Mouse (Mus musculus): ENCODE measurements around the gene Spic.

Spic gene

GRCm38 (mm10) chr10:88684925-88685324 lies at the start of gene Spic:
Gene Spic, minus strand, starts transcription at chr10:88685015.
- in situ Hi-C loops (cut with MboI; ENCODE audit: unreplicated experiment in 2 of 2): no loop called here

GRCm38 (mm10) chr10:88732309-88732622 lies 47.5 kb upstream of the Spic start:
- in situ Hi-C loops (cut with MboI; ENCODE audit: unreplicated experiment in 2 of 2): loop anchor here in 1 of 2 experiments (10.0 kb wide), 1 partner anchor 307 kb away; no protein-coding TSS in a partner anchor

GRCm38 (mm10) chr10:88731496-88732308 lies 46.9 kb upstream of the Spic start:
- in situ Hi-C loops (cut with MboI; ENCODE audit: unreplicated experiment in 2 of 2): loop anchor here in 1 of 2 experiments (10.0 kb wide), 1 partner anchor 307 kb away; no protein-coding TSS in a partner anchor

DNA sequence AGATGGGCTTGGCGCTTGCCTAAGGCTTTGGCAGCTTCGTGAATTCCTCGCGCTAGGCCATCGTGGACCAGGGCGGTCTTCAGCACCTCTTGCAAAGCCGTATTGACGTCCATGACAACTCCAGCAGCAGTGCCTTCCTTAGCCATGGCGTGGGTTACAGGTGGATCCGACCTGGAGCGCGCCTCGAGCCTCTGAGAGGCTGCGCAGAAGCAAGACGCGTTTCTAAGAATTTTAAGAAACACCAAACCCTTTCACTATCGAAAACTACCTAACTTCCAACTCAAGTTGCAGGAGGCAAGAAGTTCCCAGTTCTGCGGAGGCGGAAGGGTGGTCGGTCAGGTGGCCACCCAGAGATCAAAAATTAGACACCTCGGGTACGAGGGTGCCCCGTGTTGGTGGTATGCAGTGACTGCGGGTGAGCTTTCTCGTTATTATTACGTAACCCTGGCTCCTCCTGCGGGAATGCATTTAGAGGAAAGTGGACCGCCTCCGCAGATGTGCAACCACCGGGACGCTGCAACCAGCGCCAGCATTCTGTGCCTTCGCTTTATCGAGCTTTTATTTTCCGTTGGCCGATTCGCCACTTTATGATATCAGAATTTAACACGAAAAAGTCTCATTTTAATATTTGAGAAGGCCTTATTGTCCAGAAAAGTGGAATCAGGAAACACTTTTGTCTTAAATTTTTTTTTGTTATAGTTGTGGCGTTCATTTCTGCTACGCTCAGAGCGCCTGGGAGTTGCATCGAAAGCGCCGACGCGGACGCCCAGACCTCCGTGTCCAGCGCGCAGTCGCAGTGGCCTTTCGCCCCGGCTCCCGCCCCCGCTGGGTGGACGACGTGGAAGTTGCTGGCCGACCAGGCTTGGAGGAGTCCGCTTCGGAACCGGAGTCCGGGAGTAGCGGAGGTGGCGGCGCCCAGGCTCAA lies 46.0 kb upstream of the Spic start, which contains the start of gene Arl1:
Gene Arl1, plus strand, starts transcription at position 288 of the 925 bp plus-strand sequence.
- in situ Hi-C loops (cut with MboI; ENCODE audit: unreplicated experiment in 2 of 2): loop anchor here in 1 of 2 experiments (10.0 kb wide), 1 partner anchor 306 kb away; no protein-coding TSS in a partner anchor

DNA sequence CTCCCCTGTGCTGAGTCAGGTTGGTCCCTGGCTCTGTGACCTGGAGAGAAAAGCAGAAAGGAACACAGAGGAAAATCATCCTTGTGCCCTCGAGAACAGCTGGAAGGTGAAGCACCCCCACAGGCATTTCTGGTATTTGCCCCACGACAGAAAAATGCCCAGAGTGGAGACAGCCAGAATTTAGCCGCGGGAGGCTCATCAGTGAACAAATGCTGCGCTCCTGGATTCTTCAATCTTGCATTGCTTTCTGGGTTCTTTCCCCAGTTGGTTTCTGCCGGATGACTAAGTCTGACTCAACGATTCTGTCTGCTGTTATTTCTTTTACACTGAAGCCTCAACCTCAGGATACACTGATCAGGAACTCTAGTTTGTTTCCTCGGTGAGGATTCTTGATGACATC lies 43.4 kb upstream of the Spic start:
- in situ Hi-C loops (cut with MboI; ENCODE audit: unreplicated experiment in 2 of 2): loop anchor here (5.0 kb wide), 4 partner anchors 176 to 351 kb away; partner anchors contain the start of genes Dram1 (in 1 of the 2) and Gnptab (in 1 of the 2)

DNA sequence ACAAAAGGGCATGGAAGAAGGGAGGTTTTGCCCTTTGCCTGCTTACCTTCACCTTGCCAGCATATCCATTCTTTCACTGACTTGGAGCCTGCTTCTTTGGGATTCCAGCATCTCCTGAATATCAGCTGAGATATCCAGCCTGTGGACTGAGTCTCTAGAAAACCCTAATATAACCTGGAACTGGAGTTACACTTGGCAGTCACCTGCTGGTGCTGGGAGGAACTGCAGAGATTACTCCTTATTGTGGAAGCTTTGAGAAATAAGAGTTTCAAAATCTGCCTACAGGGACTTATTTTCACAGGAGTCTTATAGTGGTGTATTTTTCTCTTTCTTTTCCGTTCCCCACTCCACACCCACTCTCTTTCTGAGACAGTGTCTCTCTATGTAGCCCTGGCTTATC lies 42.3 kb upstream of the Spic start:
- in situ Hi-C loops (cut with MboI; ENCODE audit: unreplicated experiment in 2 of 2): loop anchor here (5.0 kb wide), 4 partner anchors 175 to 350 kb away; partner anchors contain the start of genes Dram1 (in 1 of the 2) and Gnptab (in 1 of the 2)

DNA sequence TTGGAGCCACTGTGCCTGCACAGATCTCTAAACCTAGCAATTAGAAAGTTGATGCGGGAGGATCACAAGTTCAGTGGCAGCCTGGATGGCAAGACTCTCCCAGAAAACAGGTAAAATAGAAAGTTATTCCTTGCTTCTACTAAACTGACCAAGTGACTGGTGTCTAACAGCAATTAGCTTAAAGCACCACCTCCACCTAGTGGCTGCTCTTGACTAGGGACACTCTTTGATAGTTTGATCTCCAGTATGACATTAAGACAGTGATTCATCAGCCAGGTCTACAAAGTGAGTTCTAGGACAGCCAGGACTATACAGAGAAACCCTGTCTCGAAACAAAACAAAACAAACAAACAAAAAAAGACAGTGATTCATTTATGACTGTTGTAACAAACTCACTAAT lies 40.5 kb upstream of the Spic start:
- in situ Hi-C loops (cut with MboI; ENCODE audit: unreplicated experiment in 2 of 2): loop anchor here (5.0 kb wide), 4 partner anchors 173 to 348 kb away; partner anchors contain the start of genes Dram1 (in 1 of the 2) and Gnptab (in 1 of the 2)

- in situ Hi-C loops (cut with MboI; ENCODE audit: unreplicated experiment in 2 of 2): loop anchor here in 1 of 2 experiments (5.0 kb wide), 1 partner anchor 167 kb away; no protein-coding TSS in a partner anchor
Measured at GRCm38 (mm10) chr10:88719618-88720017, 34.8 kb upstream of the Spic start.

DNA sequence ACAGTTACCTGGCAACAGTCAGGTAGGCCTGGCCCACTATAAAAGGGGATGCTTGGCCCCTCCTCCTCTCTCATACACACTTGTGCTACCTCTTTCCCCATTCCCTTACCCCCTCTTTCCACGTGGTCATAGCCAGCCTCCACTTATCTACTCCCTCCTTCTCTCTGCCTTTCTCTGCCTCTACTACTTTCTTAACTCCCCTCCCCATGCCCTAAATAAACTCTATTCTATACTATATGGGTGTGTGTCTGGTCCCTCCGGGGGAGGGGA lies 32.9 kb upstream of the Spic start:
- in situ Hi-C loops (cut with MboI; ENCODE audit: unreplicated experiment in 2 of 2): no loop called here

- in situ Hi-C loops (cut with MboI; ENCODE audit: unreplicated experiment in 2 of 2): no loop called here
Measured at GRCm38 (mm10) chr10:88716986-88717755, 32.4 kb upstream of the Spic start.

- in situ Hi-C loops (cut with MboI; ENCODE audit: unreplicated experiment in 2 of 2): no loop called here
Measured at GRCm38 (mm10) chr10:88715621-88716020, 30.8 kb upstream of the Spic start.

DNA sequence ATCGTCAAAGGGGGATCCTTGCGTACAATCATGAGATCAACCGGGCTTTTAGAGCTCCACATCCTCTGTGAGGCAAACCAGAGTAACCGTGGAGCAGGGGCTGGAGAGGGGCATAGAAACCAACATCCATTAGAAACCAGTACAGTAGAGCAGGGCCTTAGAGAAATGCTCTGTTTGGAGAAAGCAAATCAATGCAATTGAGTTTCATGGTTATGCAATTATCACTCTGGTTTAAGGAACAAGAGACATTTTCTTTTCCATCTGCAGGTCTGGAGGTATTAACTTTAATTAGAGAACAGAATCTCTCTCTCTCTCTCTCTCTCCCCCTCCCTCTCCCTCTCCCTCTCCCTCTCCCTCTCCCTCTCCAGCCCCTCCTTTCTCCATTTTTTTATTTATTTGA lies 29.9 kb upstream of the Spic start:
- in situ Hi-C loops (cut with MboI; ENCODE audit: unreplicated experiment in 2 of 2): no loop called here

DNA sequence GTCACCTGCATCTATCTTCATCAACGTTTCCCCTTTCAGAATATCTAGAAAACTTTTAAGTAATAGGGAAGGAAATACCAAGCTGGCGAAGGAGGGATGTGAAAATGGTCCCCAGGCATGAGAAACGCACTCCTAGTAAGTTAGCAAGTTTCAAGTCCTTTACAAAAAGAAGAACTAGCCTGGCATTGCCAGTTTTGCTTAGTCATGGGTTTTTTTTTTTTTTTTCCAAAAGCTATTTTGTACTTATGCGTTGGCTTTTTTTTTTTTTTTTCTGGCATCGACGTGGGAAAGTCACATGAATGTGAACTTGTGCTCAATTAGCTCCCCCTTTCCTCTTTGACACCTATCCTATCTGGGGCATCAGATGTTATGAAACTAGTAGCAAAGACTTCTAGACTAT lies 27.5 kb upstream of the Spic start:
- in situ Hi-C loops (cut with MboI; ENCODE audit: unreplicated experiment in 2 of 2): no loop called here

DNA sequence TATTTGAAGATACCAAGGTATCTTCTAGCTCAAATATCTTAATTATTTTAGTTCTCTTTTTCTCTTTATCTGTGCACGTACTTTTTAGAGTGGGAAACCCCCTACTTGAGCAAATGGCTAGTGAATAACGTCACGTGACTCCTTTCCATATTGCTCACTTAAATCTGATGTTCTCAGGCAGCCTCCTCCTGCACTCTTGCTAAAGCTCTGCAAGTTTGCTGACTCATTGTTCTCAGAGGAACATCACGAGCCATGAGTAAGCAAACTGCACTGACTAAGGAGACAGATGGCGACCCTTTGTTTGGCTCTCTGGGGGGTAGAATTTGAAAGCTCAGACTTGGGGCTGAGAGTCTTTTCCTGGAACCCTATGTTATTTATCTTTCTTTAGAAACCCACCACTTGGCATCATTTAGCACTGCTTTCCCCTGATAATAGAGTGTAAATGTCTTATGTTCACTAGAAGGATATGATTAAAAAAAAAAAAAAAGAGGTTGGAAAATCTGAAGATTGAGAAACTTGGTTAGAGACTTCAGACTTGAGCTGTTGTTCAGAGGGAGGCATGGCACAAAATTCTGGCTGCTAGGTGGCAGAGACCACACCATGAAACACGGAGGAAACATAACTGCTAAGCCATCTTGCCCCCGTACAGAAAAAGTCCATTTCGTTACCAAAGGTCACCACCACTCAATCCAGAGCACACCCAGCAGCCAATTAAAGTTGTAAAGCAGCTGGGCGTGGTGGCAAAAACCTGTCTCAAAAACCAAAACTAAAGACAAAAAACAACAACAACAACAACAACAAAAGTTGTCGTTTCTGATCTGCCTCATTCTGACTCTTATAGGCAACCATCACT lies 24.1 kb upstream of the Spic start:
- in situ Hi-C loops (cut with MboI; ENCODE audit: unreplicated experiment in 2 of 2): no loop called here

- in situ Hi-C loops (cut with MboI; ENCODE audit: unreplicated experiment in 2 of 2): no loop called here
Measured at GRCm38 (mm10) chr10:88700938-88701337, 16.1 kb upstream of the Spic start.

DNA sequence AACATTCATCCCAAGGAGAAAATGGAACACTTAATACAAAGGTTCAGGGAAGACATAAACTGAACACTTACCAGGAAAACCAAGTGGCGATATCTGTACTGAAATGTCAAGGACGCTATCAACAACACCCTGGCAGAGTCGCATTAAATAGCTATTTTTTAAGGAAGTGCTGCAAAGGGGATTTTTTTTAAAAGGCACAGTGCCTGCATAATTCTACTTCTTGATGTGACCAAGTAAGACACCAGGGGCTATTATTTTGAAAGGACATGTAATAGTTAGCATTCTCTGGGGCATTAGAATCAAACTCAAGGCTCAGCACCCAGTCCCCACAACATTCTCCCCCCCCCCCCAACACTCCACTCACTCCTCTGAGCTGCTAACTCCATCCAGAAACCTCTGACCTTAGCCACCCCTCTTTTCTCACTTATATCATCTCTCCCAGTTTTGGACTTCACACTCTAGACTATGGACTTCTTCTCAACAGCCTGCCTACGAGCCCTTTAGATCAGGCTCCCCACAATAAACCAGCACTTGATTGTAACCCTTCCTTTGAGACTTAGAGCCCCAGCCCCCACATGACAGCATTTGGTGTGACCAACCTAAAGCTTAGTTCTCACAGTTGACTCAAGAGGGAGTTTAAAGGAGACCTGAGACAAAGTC lies 1.8 kb downstream of the Spic start:
- in situ Hi-C loops (cut with MboI; ENCODE audit: unreplicated experiment in 2 of 2): no loop called here

- in situ Hi-C loops (cut with MboI; ENCODE audit: unreplicated experiment in 2 of 2): loop anchor here in 1 of 2 experiments (5.0 kb wide), 1 partner anchor 121 kb away; no protein-coding TSS in a partner anchor
Measured at GRCm38 (mm10) chr10:88672825-88673224, 12.0 kb downstream of the Spic start.

DNA sequence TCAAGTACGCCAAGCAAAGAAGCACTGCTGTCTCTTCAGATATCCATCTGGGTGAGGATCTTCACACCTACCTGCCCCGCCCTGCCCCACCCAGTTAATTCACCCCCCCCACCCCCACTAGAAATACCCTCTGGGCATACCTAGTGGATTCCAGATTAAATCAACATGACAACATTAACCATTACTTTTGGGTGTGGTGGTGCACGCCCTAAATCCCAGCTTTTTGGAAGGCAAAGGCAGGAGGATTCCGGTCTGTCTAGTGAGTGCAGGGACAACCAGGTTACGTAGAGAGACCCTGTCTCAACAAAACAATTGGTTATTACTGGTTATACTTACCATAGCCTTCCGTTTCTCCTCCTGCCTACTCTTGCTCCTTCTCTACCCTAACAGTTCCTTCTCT lies 12.7 kb downstream of the Spic start:
- in situ Hi-C loops (cut with MboI; ENCODE audit: unreplicated experiment in 2 of 2): loop anchor here in 1 of 2 experiments (5.0 kb wide), 1 partner anchor 120 kb away; no protein-coding TSS in a partner anchor

- in situ Hi-C loops (cut with MboI; ENCODE audit: unreplicated experiment in 2 of 2): loop anchor here (5.0 to 10.0 kb wide), 4 partner anchors 115 to 292 kb away; partner anchors contain the start of genes Dram1 (in 2 of the 2) and Gnptab (in 2 of the 2)
Measured at GRCm38 (mm10) chr10:88669719-88670118, 15.1 kb downstream of the Spic start.
